Mouse (Mus musculus): ENCODE data around the gene Cryl1. TPM values are rescaled to one million over a fixed set of nuclear protein-coding genes. Genes with fewer than 3 reads are reported as not detected.
A peak's percentile ranks its signal among the peaks of the same experiment; 100 is the strongest.

The Cryl1 gene
- total and polyA plus RNA-seq, 2 experiments = 33.0 to 34.9 TPM

GRCm38 (mm10) chr14:57412166-57412565 is 13.8 kb upstream of the Cryl1 start:
- WGBS = 71% methylated on average over 7 of the region's 7 CpGs
- no peaks in the 10 kb centered on the region for H3K4me1 ChIP-seq (ENCODE audit: control insufficient read depth, insufficient read depth, low read length)
- TF ChIP-seq CTCF (IDR thresholded peaks at IDR 0.05; ENCODE audit: low read depth, low read length) (no peak), POLR2A (IDR thresholded peaks at IDR 0.05; ENCODE audit: extremely low read depth, insufficient read depth, low read length) (no peak)

GRCm38 (mm10) chr14:57409106-57409505 is 10.8 kb upstream of the Cryl1 start:
- H3K36me3 ChIP-seq (ENCODE audit: control insufficient read depth, insufficient read depth, low read length) = no peaks in the 10 kb centered on the region
- 26% methylated on average over 6 of the region's 6 CpGs for WGBS
- no peak overlapping the region for H3K4me3 ChIP-seq (ENCODE audit: insufficient read depth, low read depth, low read length)
- no peak overlapping the region for H3K9ac ChIP-seq (ENCODE audit: low read depth, low read length)
- DNase-seq (ENCODE audit: extremely low read depth, low read depth, low spot score) = peak; percentile 20
- H3K79me2 ChIP-seq (ENCODE audit: control insufficient read depth, insufficient read depth, low read length) = no peaks in the 10 kb centered on the region
- no peaks in the 10 kb centered on the region for H3K4me1 ChIP-seq (ENCODE audit: control insufficient read depth, insufficient read depth, low read length)
- H3K27ac ChIP-seq (replicated peaks; ENCODE audit: insufficient read depth, low read depth, low read length) = no peak overlapping the region
- H3K27me3 ChIP-seq (ENCODE audit: control insufficient read depth, insufficient read depth, low read length) = no peaks in the 10 kb centered on the region
- TF ChIP-seq POLR2A (IDR thresholded peaks at IDR 0.05; ENCODE audit: extremely low read depth, insufficient read depth, low read length) (no peak), CTCF (IDR thresholded peaks at IDR 0.05; ENCODE audit: low read depth, low read length) (no peak)

More at GRCm38 (mm10) chr14:57412166-57412565, 13.8 kb upstream of the Cryl1 start:
- Histone ChIP-seq H3K27me3 (ENCODE audit: control insufficient read depth, insufficient read depth, low read length) (no peaks in the 10 kb centered on the region), H3K36me3 (ENCODE audit: control insufficient read depth, insufficient read depth, low read length) (no peaks in the 10 kb centered on the region), H3K9ac (ENCODE audit: low read depth, low read length) (no peak overlapping the region), H3K4me3 (ENCODE audit: insufficient read depth, low read depth, low read length) (no peak overlapping the region), H3K79me2 (ENCODE audit: control insufficient read depth, insufficient read depth, low read length) (no peaks in the 10 kb centered on the region), H3K27ac (replicated peaks; ENCODE audit: insufficient read depth, low read depth, low read length) (no peak overlapping the region)
- no peak for DNase-seq (ENCODE audit: extremely low read depth, low read depth, low spot score)

GRCm38 (mm10) chr14:57408100-57408499 is 9.8 kb upstream of the Cryl1 start:
- TF ChIP-seq CTCF (IDR thresholded peaks at IDR 0.05; ENCODE audit: low read depth, low read length) (no peak), POLR2A (IDR thresholded peaks at IDR 0.05; ENCODE audit: extremely low read depth, insufficient read depth, low read length) (no peak)
- no peak overlapping the region for H3K27ac ChIP-seq (replicated peaks; ENCODE audit: insufficient read depth, low read depth, low read length)
- WGBS = 83% methylated on average over 8 of the region's 8 CpGs

GRCm38 (mm10) chr14:57407039-57407987 is 9.0 kb upstream of the Cryl1 start:
- Histone ChIP-seq H3K27me3 (ENCODE audit: control insufficient read depth, insufficient read depth, low read length) (0 out of 2 replicates have a peak, but pooled peaks cover 3% of the 10 kb centered on the region), H3K36me3 (ENCODE audit: control insufficient read depth, insufficient read depth, low read length) (no peaks in the 10 kb centered on the region), H3K4me3 (ENCODE audit: insufficient read depth, low read depth, low read length) (no peak overlapping the region), H3K79me2 (ENCODE audit: control insufficient read depth, insufficient read depth, low read length) (no peaks in the 10 kb centered on the region), H3K4me1 (ENCODE audit: control insufficient read depth, insufficient read depth, low read length) (no peaks in the 10 kb centered on the region), H3K9ac (ENCODE audit: low read depth, low read length) (no peak overlapping the region; the same call in 1 of the 2 replicates), H3K27ac (replicated peaks; ENCODE audit: insufficient read depth, low read depth, low read length) (no peak overlapping the region)
- no peak for TF ChIP-seq POLR2A (IDR thresholded peaks at IDR 0.05; ENCODE audit: extremely low read depth, insufficient read depth, low read length)
- peak; percentile 59 for TF ChIP-seq CTCF (IDR thresholded peaks at IDR 0.05; ENCODE audit: low read depth, low read length)
- 7% methylated on average over 12 of the region's 12 CpGs for WGBS
- DNase-seq (ENCODE audit: extremely low read depth, low read depth, low spot score) = peak; percentile 40

More at GRCm38 (mm10) chr14:57408100-57408499, 9.8 kb upstream of the Cryl1 start:
- Histone ChIP-seq H3K79me2 (ENCODE audit: control insufficient read depth, insufficient read depth, low read length) (no peaks in the 10 kb centered on the region), H3K36me3 (ENCODE audit: control insufficient read depth, insufficient read depth, low read length) (no peaks in the 10 kb centered on the region), H3K4me3 (ENCODE audit: insufficient read depth, low read depth, low read length) (no peak overlapping the region), H3K27me3 (ENCODE audit: control insufficient read depth, insufficient read depth, low read length) (0 out of 2 replicates have a peak, but pooled peaks cover 3% of the 10 kb centered on the region), H3K9ac (ENCODE audit: low read depth, low read length) (no peak overlapping the region), H3K4me1 (ENCODE audit: control insufficient read depth, insufficient read depth, low read length) (no peaks in the 10 kb centered on the region)
- no peak for DNase-seq (ENCODE audit: extremely low read depth, low read depth, low spot score)

- no peak overlapping the region for H3K27ac ChIP-seq (replicated peaks; ENCODE audit: insufficient read depth, low read depth, low read length)
- H3K4me1 ChIP-seq (ENCODE audit: control insufficient read depth, insufficient read depth, low read length) = no peaks in the 10 kb centered on the region
- H3K4me3 ChIP-seq (ENCODE audit: insufficient read depth, low read depth, low read length) = no peak overlapping the region
- no peak for DNase-seq (ENCODE audit: extremely low read depth, low read depth, low spot score)
- TF ChIP-seq CTCF (IDR thresholded peaks at IDR 0.05; ENCODE audit: low read depth, low read length) = no peak
- no peak for TF ChIP-seq POLR2A (IDR thresholded peaks at IDR 0.05; ENCODE audit: extremely low read depth, insufficient read depth, low read length)
- no peak overlapping the region for H3K9ac ChIP-seq (ENCODE audit: low read depth, low read length)
- H3K79me2 ChIP-seq (ENCODE audit: control insufficient read depth, insufficient read depth, low read length) = no peaks in the 10 kb centered on the region
- 0 out of 2 replicates have a peak, but pooled peaks cover 3% of the 10 kb centered on the region for H3K27me3 ChIP-seq (ENCODE audit: control insufficient read depth, insufficient read depth, low read length)
- no peaks in the 10 kb centered on the region for H3K36me3 ChIP-seq (ENCODE audit: control insufficient read depth, insufficient read depth, low read length)
These were observed 4.5 kb upstream of the Cryl1 start for GRCm38 (mm10) chr14:57402815-57403214.
